Mouse (Mus musculus): ENCODE results near the gene Cxcl14.

Cxcl14 gene

GRCm38 (mm10) chr13:56289261-56289660, 7.1 kb downstream of the Cxcl14 start:
- DNase-seq (ENCODE audit: low spot score), result no peak

- no peak for DNase-seq (ENCODE audit: low spot score)
Observed at GRCm38 (mm10) chr13:56288601-56289000, 7.8 kb downstream of the Cxcl14 start.

- no peak for DNase-seq (ENCODE audit: low spot score)
Observed at GRCm38 (mm10) chr13:56287091-56287490, 9.3 kb downstream of the Cxcl14 start.

GRCm38 (mm10) chr13:56283321-56283720, 13.0 kb downstream of the Cxcl14 start:
- DNase-seq (ENCODE audit: low spot score), result no peak

GRCm38 (mm10) chr13:56280356-56280755, 16.0 kb downstream of the Cxcl14 start:
- no peak for DNase-seq (ENCODE audit: low spot score)

- peak; percentile 89 for DNase-seq (ENCODE audit: low spot score)
Observed at GRCm38 (mm10) chr13:56279439-56279838, 16.9 kb downstream of the Cxcl14 start.

- DNase-seq (ENCODE audit: low spot score), result no peak
Observed at GRCm38 (mm10) chr13:56275171-56275570, 21.2 kb downstream of the Cxcl14 start.

GRCm38 (mm10) chr13:56270124-56270523, 26.2 kb downstream of the Cxcl14 start:
- no peak for DNase-seq (ENCODE audit: low spot score)

GRCm38 (mm10) chr13:56267396-56267795, 29.0 kb downstream of the Cxcl14 start:
- DNase-seq (ENCODE audit: low spot score), result no peak

GRCm38 (mm10) chr13:56266435-56266834, 29.9 kb downstream of the Cxcl14 start:
- DNase-seq (ENCODE audit: low spot score), result peak; percentile 76

GRCm38 (mm10) chr13:56265661-56266060, 30.7 kb downstream of the Cxcl14 start:
- DNase-seq (ENCODE audit: low spot score), result no peak

- DNase-seq (ENCODE audit: low spot score), result no peak
Observed at GRCm38 (mm10) chr13:56262269-56262668, 34.1 kb downstream of the Cxcl14 start.

GRCm38 (mm10) chr13:56260344-56260780, 36.0 kb downstream of the Cxcl14 start:
- DNase-seq (ENCODE audit: low spot score), result peak; percentile 50

- peak; percentile 45 for DNase-seq (ENCODE audit: low spot score)
Observed at GRCm38 (mm10) chr13:56259926-56260250, 36.5 kb downstream of the Cxcl14 start.

GRCm38 (mm10) chr13:56259021-56259925, 37.1 kb downstream of the Cxcl14 start:
- DNase-seq (ENCODE audit: low spot score), result peak; percentile 37

GRCm38 (mm10) chr13:56258196-56259020, 37.9 kb downstream of the Cxcl14 start:
- peak; percentile 55 for DNase-seq (ENCODE audit: low spot score)

GRCm38 (mm10) chr13:56257469-56258153, 38.7 kb downstream of the Cxcl14 start:
- DNase-seq (ENCODE audit: low spot score), result no peak

GRCm38 (mm10) chr13:56256716-56257299, 39.5 kb downstream of the Cxcl14 start:
- DNase-seq (ENCODE audit: low spot score), result peak; percentile 47

GRCm38 (mm10) chr13:56253379-56253778, 43.0 kb downstream of the Cxcl14 start:
- DNase-seq (ENCODE audit: low spot score), result no peak

GRCm38 (mm10) chr13:56252783-56253182, 43.6 kb downstream of the Cxcl14 start:
- no peak for DNase-seq (ENCODE audit: low spot score)

GRCm38 (mm10) chr13:56251924-56252619, 44.3 kb downstream of the Cxcl14 start, which contains the start of gene Neurog1:
Gene Neurog1 (minus strand): TSS chr13:56252163.
- peak; percentile 82 for DNase-seq (ENCODE audit: low spot score)
